Mouse (Mus musculus): ENCODE data around the gene Rin2. TPM values are rescaled to one million over a fixed set of nuclear protein-coding genes. Genes with fewer than 3 reads are reported as not detected.

Rin2 gene
- polyA plus RNA-seq, 1 experiment from 2014 or later: 31.3 TPM

- H3K4me3 ChIP-seq: no peak overlapping the region
- no peak overlapping the region for H3K27ac ChIP-seq
- 83% methylated on average over 3 of the region's 3 CpGs for WGBS
- no peaks in the 10 kb centered on the region for H3K36me3 ChIP-seq
- no peaks in the 10 kb centered on the region for H3K4me1 ChIP-seq
- H3K9ac ChIP-seq: no peak overlapping the region
- no peaks in the 10 kb centered on the region for H3K9me3 ChIP-seq
- H3K27me3 ChIP-seq: no peaks in the 10 kb centered on the region
- H3K4me2 ChIP-seq (replicated peaks): no peak overlapping the region
- no peak for ATAC-seq (ENCODE audit: insufficient number of reproducible peaks, insufficient read depth, low FRiP score, low TSS enrichment)
Observed at GRCm38 (mm10) chr2:145838675-145839074, 163.7 kb downstream of the Rin2 start.

GRCm38 (mm10) chr2:145839565-145840315 is 164.7 kb downstream of the Rin2 start:
- H3K36me3 ChIP-seq: no peaks in the 10 kb centered on the region
- 86% methylated on average over 9 of the region's 9 CpGs for WGBS
- H3K4me3 ChIP-seq: no peak overlapping the region
- ATAC-seq (ENCODE audit: insufficient number of reproducible peaks, insufficient read depth, low FRiP score, low TSS enrichment): no peak
- no peak overlapping the region for H3K27ac ChIP-seq
- H3K4me1 ChIP-seq: no peaks in the 10 kb centered on the region
- no peak overlapping the region for H3K9ac ChIP-seq
- H3K4me2 ChIP-seq (replicated peaks): no peak overlapping the region
- H3K27me3 ChIP-seq: no peaks in the 10 kb centered on the region
- H3K9me3 ChIP-seq: no peaks in the 10 kb centered on the region

- Histone ChIP-seq H3K9ac (no peak overlapping the region), H3K27ac (no peak overlapping the region), H3K27me3 (no peaks in the 10 kb centered on the region), H3K9me3 (no peaks in the 10 kb centered on the region), H3K36me3 (no peaks in the 10 kb centered on the region), H3K4me3 (no peak overlapping the region), H3K4me2 (replicated peaks) (no peak overlapping the region), H3K4me1 (no peaks in the 10 kb centered on the region)
- no peak for ATAC-seq (ENCODE audit: insufficient number of reproducible peaks, insufficient read depth, low FRiP score, low TSS enrichment)
- 73% methylated on average over 3 of the region's 3 CpGs for WGBS
Observed at GRCm38 (mm10) chr2:145840320-145840719, 165.3 kb downstream of the Rin2 start.

- Histone ChIP-seq H3K36me3 (no peaks in the 10 kb centered on the region), H3K4me2 (replicated peaks) (no peak overlapping the region), H3K9ac (no peak overlapping the region), H3K27me3 (no peaks in the 10 kb centered on the region), H3K4me3 (no peak overlapping the region), H3K9me3 (no peaks in the 10 kb centered on the region), H3K4me1 (no peaks in the 10 kb centered on the region), H3K27ac (no peak overlapping the region)
- ATAC-seq (ENCODE audit: insufficient number of reproducible peaks, insufficient read depth, low FRiP score, low TSS enrichment): no peak
- WGBS: 78% methylated on average over 12 of the region's 12 CpGs
Observed at GRCm38 (mm10) chr2:145840910-145841870, 166.2 kb downstream of the Rin2 start.

- WGBS: 92% methylated on average over 6 of the region's 6 CpGs
- H3K9me3 ChIP-seq: no peaks in the 10 kb centered on the region
- no peak overlapping the region for H3K27ac ChIP-seq
- no peaks in the 10 kb centered on the region for H3K4me1 ChIP-seq
- no peak for ATAC-seq (ENCODE audit: insufficient number of reproducible peaks, insufficient read depth, low FRiP score, low TSS enrichment)
- no peaks in the 10 kb centered on the region for H3K36me3 ChIP-seq
- no peaks in the 10 kb centered on the region for H3K27me3 ChIP-seq
- no peak overlapping the region for H3K9ac ChIP-seq
- no peak overlapping the region for H3K4me2 ChIP-seq (replicated peaks)
- H3K4me3 ChIP-seq: no peak overlapping the region
Observed at GRCm38 (mm10) chr2:145843322-145843721, 168.3 kb downstream of the Rin2 start.

GRCm38 (mm10) chr2:145846595-145846994 is 171.6 kb downstream of the Rin2 start:
- no peak overlapping the region for H3K4me2 ChIP-seq (replicated peaks)
- 89% methylated on average over 3 of the region's 3 CpGs for WGBS

GRCm38 (mm10) chr2:145849170-145849905 is 174.3 kb downstream of the Rin2 start:
- no peak for ATAC-seq (ENCODE audit: insufficient number of reproducible peaks, insufficient read depth, low FRiP score, low TSS enrichment)
- WGBS: 58% methylated on average over 10 of the region's 10 CpGs

More at GRCm38 (mm10) chr2:145846595-145846994, 171.6 kb downstream of the Rin2 start:
- H3K4me3 ChIP-seq: no peak overlapping the region
- H3K9ac ChIP-seq: no peak overlapping the region
- no peak overlapping the region for H3K27ac ChIP-seq
- H3K36me3 ChIP-seq: no peaks in the 10 kb centered on the region
- no peaks in the 10 kb centered on the region for H3K27me3 ChIP-seq
- H3K9me3 ChIP-seq: no peaks in the 10 kb centered on the region
- no peak for ATAC-seq (ENCODE audit: insufficient number of reproducible peaks, insufficient read depth, low FRiP score, low TSS enrichment)
- H3K4me1 ChIP-seq: peaks cover 17% of the 10 kb centered on the region; the same call in 1 of the 2 replicates

GRCm38 (mm10) chr2:145850779-145851178 is 175.8 kb downstream of the Rin2 start:
- Histone ChIP-seq H3K27me3 (no peaks in the 10 kb centered on the region), H3K9me3 (no peaks in the 10 kb centered on the region), H3K27ac (peak overlapping the region; percentile 24; the same call in 1 of the 2 replicates), H3K4me2 (replicated peaks) (no peak overlapping the region), H3K9ac (no peak overlapping the region), H3K36me3 (no peaks in the 10 kb centered on the region), H3K4me3 (no peak overlapping the region), H3K4me1 (peaks cover 17% of the 10 kb centered on the region; the same call in 1 of the 2 replicates)
- 28% methylated on average over 4 of the region's 4 CpGs for WGBS
- ATAC-seq (ENCODE audit: insufficient number of reproducible peaks, insufficient read depth, low FRiP score, low TSS enrichment): no peak

More at GRCm38 (mm10) chr2:145849170-145849905, 174.3 kb downstream of the Rin2 start:
- no peaks in the 10 kb centered on the region for H3K36me3 ChIP-seq
- no peak overlapping the region for H3K4me3 ChIP-seq
- H3K4me2 ChIP-seq (replicated peaks): no peak overlapping the region
- no peaks in the 10 kb centered on the region for H3K27me3 ChIP-seq
- H3K27ac ChIP-seq: peak overlapping the region; percentile 64
- peaks cover 17% of the 10 kb centered on the region; the same call in 1 of the 2 replicates for H3K4me1 ChIP-seq
- H3K9me3 ChIP-seq: no peaks in the 10 kb centered on the region
- H3K9ac ChIP-seq: no peak overlapping the region

- Histone ChIP-seq H3K4me1 (peaks cover 17% of the 10 kb centered on the region), H3K36me3 (no peaks in the 10 kb centered on the region), H3K4me3 (no peak overlapping the region), H3K27me3 (no peaks in the 10 kb centered on the region), H3K9me3 (no peaks in the 10 kb centered on the region), H3K9ac (no peak overlapping the region), H3K4me2 (replicated peaks) (no peak overlapping the region), H3K27ac (no peak overlapping the region)
- no peak for ATAC-seq (ENCODE audit: insufficient number of reproducible peaks, insufficient read depth, low FRiP score, low TSS enrichment)
- WGBS: 85% methylated on average over 9 of the region's 9 CpGs
Observed at GRCm38 (mm10) chr2:145855831-145856230, 180.8 kb downstream of the Rin2 start.

- ATAC-seq (ENCODE audit: insufficient number of reproducible peaks, insufficient read depth, low FRiP score, low TSS enrichment): no peak
- H3K4me3 ChIP-seq: no peak overlapping the region
- H3K4me1 ChIP-seq: peaks cover 20% of the 10 kb centered on the region
- no peaks in the 10 kb centered on the region for H3K36me3 ChIP-seq
- 74% methylated on average over 8 of the region's 8 CpGs for WGBS
- H3K9me3 ChIP-seq: no peaks in the 10 kb centered on the region
- no peak overlapping the region for H3K4me2 ChIP-seq (replicated peaks)
- H3K27ac ChIP-seq: no peak overlapping the region
- no peak overlapping the region for H3K9ac ChIP-seq
- no peaks in the 10 kb centered on the region for H3K27me3 ChIP-seq
Observed at GRCm38 (mm10) chr2:145857864-145858263, 182.8 kb downstream of the Rin2 start.

- Histone ChIP-seq H3K9ac (0 out of 2 replicates have a peak overlapping the region, but pooled peaks have one; percentile 66), H3K27me3 (no peaks in the 10 kb centered on the region), H3K4me2 (replicated peaks) (peak overlapping the region; percentile 67), H3K4me1 (peaks cover 36% of the 10 kb centered on the region), H3K9me3 (no peaks in the 10 kb centered on the region), H3K36me3 (0 out of 2 replicates have a peak, but pooled peaks cover 2% of the 10 kb centered on the region), H3K4me3 (peak overlapping the region; percentile 52), H3K27ac (peak overlapping the region; percentile 98)
- 26% methylated on average over 7 of the region's 7 CpGs for WGBS
- ATAC-seq (ENCODE audit: insufficient number of reproducible peaks, insufficient read depth, low FRiP score, low TSS enrichment): peak; percentile 8
Observed at GRCm38 (mm10) chr2:145859442-145859931, 184.5 kb downstream of the Rin2 start.
